ENCODE assay signal across 8 mouse cellular contexts in genomic region chr13:51793948-51794347, GRCm38 (mm10). TPM values are rescaled to one million over a fixed set of nuclear protein-coding genes. Genes with fewer than 3 reads are reported as not detected.
DNase-seq lines count a peak whose midpoint lies in the region; ATAC-seq and TF ChIP-seq lines count a peak whose summit lies in the region.

No protein-coding gene starts in this region.

- H3K27me3 ChIP-seq in heart, postnatal 0 days (ENCODE audit: control insufficient read depth, insufficient read depth, low read length): no peaks in the 10 kb centered on the region
- H3K27me3 ChIP-seq in heart, adult 2 months (ENCODE audit: control insufficient read depth, insufficient read depth, low read length): no peaks in the 10 kb centered on the region
- H3K27me3 ChIP-seq in embryonic facial prominence, embryonic 15.5 days: no peaks in the 10 kb centered on the region; the same call in 1 of the 2 replicates
- H3K27me3 ChIP-seq in hindbrain, postnatal 0 days (ENCODE audit: insufficient read depth, low read length): no peaks in the 10 kb centered on the region
- H3K27me3 ChIP-seq in midbrain, embryonic 14.5 days (ENCODE audit: control insufficient read depth, insufficient read depth, low read length): peaks cover 13% of the 10 kb centered on the region

- no peak for TF ChIP-seq POLR2A in heart, adult 2 months (IDR thresholded peaks at IDR 0.05; ENCODE audit: insufficient read depth, low read depth, low read length)

- no peak for DNase-seq in heart, postnatal 0 days (ENCODE audit: low spot score)
- no peak for DNase-seq in heart, adult 2 months
- DNase-seq in hindbrain, postnatal 0 days (ENCODE audit: low spot score): no peak
- no peak for DNase-seq in midbrain, embryonic 14.5 days
- DNase-seq in MN1 (ENCODE audit: low spot score): no peak
- no peak for DNase-seq in urinary bladder, postnatal 36 days (ENCODE audit: low spot score in 2 of 2)
- no peak for DNase-seq in kidney, postnatal 4 days

- 0 out of 2 replicates have a peak, but pooled peaks cover 5% of the 10 kb centered on the region for H3K4me1 ChIP-seq in heart, postnatal 0 days (ENCODE audit: control insufficient read depth, insufficient read depth)
- H3K4me1 ChIP-seq in heart, adult 2 months (ENCODE audit: control insufficient read depth, insufficient read depth, low read length): peaks cover 4% of the 10 kb centered on the region; the same call in 1 of the 2 replicates
- peaks cover 27% of the 10 kb centered on the region for H3K4me1 ChIP-seq in embryonic facial prominence, embryonic 15.5 days
- peaks cover 25% of the 10 kb centered on the region for H3K4me1 ChIP-seq in hindbrain, postnatal 0 days (ENCODE audit: insufficient read depth, low read length)
- peaks cover 8% of the 10 kb centered on the region for H3K4me1 ChIP-seq in midbrain, embryonic 14.5 days (ENCODE audit: control insufficient read depth, insufficient read depth, low read length)

- no peak overlapping the region for H3K27ac ChIP-seq in heart, postnatal 0 days (ENCODE audit: low read depth)
- no peak overlapping the region for H3K27ac ChIP-seq in heart, adult 2 months
- no peak overlapping the region for H3K27ac ChIP-seq in embryonic facial prominence, embryonic 15.5 days (replicated peaks)
- no peak overlapping the region for H3K27ac ChIP-seq in hindbrain, postnatal 0 days
- H3K27ac ChIP-seq in midbrain, embryonic 14.5 days (replicated peaks; ENCODE audit: low read depth, low read length): no peak overlapping the region

- ATAC-seq in heart, postnatal 0 days (ENCODE audit: insufficient read depth, low read depth): no peak
- ATAC-seq in embryonic facial prominence, embryonic 15.5 days (ENCODE audit: insufficient number of reproducible peaks, low FRiP score, low TSS enrichment, low read depth): no peak
- peak; percentile 6; the same call in 1 of the 2 replicates for ATAC-seq in hindbrain, postnatal 0 days
- no peak for ATAC-seq in midbrain, embryonic 14.5 days (ENCODE audit: low FRiP score, low TSS enrichment)

- TF ChIP-seq EP300 in heart, postnatal 0 days (IDR thresholded peaks at IDR 0.05; ENCODE audit: low read depth): no peak
- TF ChIP-seq EP300 in heart, adult 2 months (IDR thresholded peaks at IDR 0.05; ENCODE audit: insufficient read depth, low read depth, low read length): no peak

- no peaks in the 10 kb centered on the region for H3K9me3 ChIP-seq in heart, postnatal 0 days (replicated peaks; ENCODE audit: control insufficient read depth, low read length)
- H3K9me3 ChIP-seq in embryonic facial prominence, embryonic 15.5 days (replicated peaks): no peaks in the 10 kb centered on the region
- no peaks in the 10 kb centered on the region for H3K9me3 ChIP-seq in hindbrain, postnatal 0 days (ENCODE audit: low read length)
- H3K9me3 ChIP-seq in midbrain, embryonic 14.5 days (ENCODE audit: control insufficient read depth, low read length): no peaks in the 10 kb centered on the region

- peak overlapping the region; percentile 83; the same call in 1 of the 2 replicates for H3K4me3 ChIP-seq in heart, postnatal 0 days (ENCODE audit: low read depth, low read length)
- H3K4me3 ChIP-seq in heart, adult 2 months: no peak overlapping the region
- peak overlapping the region; percentile 83 for H3K4me3 ChIP-seq in embryonic facial prominence, embryonic 15.5 days (replicated peaks)
- peak overlapping the region; percentile 80 for H3K4me3 ChIP-seq in hindbrain, postnatal 0 days (ENCODE audit: low read length)
- H3K4me3 ChIP-seq in midbrain, embryonic 14.5 days (replicated peaks; ENCODE audit: low read depth, low read length): peak overlapping the region; percentile 78

- peak overlapping the region; percentile 96; the same call in 1 of the 2 replicates for H3K4me2 ChIP-seq in heart, postnatal 0 days (ENCODE audit: low read depth, low read length)
- H3K4me2 ChIP-seq in embryonic facial prominence, embryonic 15.5 days (replicated peaks): peak overlapping the region; percentile 90
- H3K4me2 ChIP-seq in hindbrain, postnatal 0 days (ENCODE audit: low read depth, low read length): peak overlapping the region; percentile 80
- peak overlapping the region; percentile 96 for H3K4me2 ChIP-seq in midbrain, embryonic 14.5 days (ENCODE audit: low read length)

- H3K9ac ChIP-seq in heart, postnatal 0 days (replicated peaks; ENCODE audit: low read depth, low read length): no peak overlapping the region
- H3K9ac ChIP-seq in heart, adult 2 months (ENCODE audit: low read depth, low read length): no peak overlapping the region
- no peak overlapping the region for H3K9ac ChIP-seq in embryonic facial prominence, embryonic 15.5 days
- H3K9ac ChIP-seq in hindbrain, postnatal 0 days (replicated peaks; ENCODE audit: low read length): no peak overlapping the region
- no peak overlapping the region; the same call in 1 of the 2 replicates for H3K9ac ChIP-seq in midbrain, embryonic 14.5 days (replicated peaks; ENCODE audit: low read length)

- no peaks in the 10 kb centered on the region for H3K36me3 ChIP-seq in heart, postnatal 0 days (replicated peaks; ENCODE audit: control insufficient read depth, insufficient read depth, low read length)
- no peaks in the 10 kb centered on the region for H3K36me3 ChIP-seq in heart, adult 2 months (ENCODE audit: control insufficient read depth, insufficient read depth, low read length)
- H3K36me3 ChIP-seq in embryonic facial prominence, embryonic 15.5 days: no peaks in the 10 kb centered on the region
- no peaks in the 10 kb centered on the region for H3K36me3 ChIP-seq in hindbrain, postnatal 0 days (ENCODE audit: insufficient read depth, low read length)
- no peaks in the 10 kb centered on the region for H3K36me3 ChIP-seq in midbrain, embryonic 14.5 days (ENCODE audit: control insufficient read depth, insufficient read depth, low read length)

- intact Hi-C loops in heart, adult 2 months (cut with DNase I): no loop called here

- TF ChIP-seq CTCF in heart, postnatal 0 days (IDR thresholded peaks at IDR 0.05; ENCODE audit: low read depth): no peak
- no peak for TF ChIP-seq CTCF in heart, adult 2 months (IDR thresholded peaks at IDR 0.05)
- TF ChIP-seq CTCF in hindbrain, postnatal 0 days (IDR thresholded peaks at IDR 0.05; ENCODE audit: low read depth): no peak

- WGBS in heart, postnatal 0 days: 59% methylated on average over 5 of the region's 7 CpGs
- WGBS in heart, adult 2 months: 65% methylated on average over 5 of the region's 7 CpGs
- WGBS in embryonic facial prominence, embryonic 15.5 days: 46% methylated on average over 5 of the region's 7 CpGs
- WGBS in hindbrain, postnatal 0 days: 38% methylated on average over 6 of the region's 7 CpGs
- WGBS in midbrain, embryonic 14.5 days: 30% methylated on average over 6 of the region's 7 CpGs

- no peaks in the 10 kb centered on the region for H3K79me2 ChIP-seq in heart, adult 2 months (replicated peaks; ENCODE audit: control insufficient read depth, insufficient read depth, low read length)

RNA-seq across cellular contexts. Expression of gene Sema4d, which starts 0.4 kb away (rescaled TPM):
- total RNA-seq in heart, postnatal 0 days (2014; rRNA removed; ENCODE audit: low replicate concordance): 11.6 and 12.6 TPM in 2 replicates
- polyA plus RNA-seq in heart, postnatal 0 days (2015; fragmentation: Nextera tagmentation; extraction: Ambion mirVana): 16.7 and 18.2 TPM in 2 replicates
- 10 to 100 TPM; 52.2 to 67.6 TPM for total RNA-seq in heart, adult 2 months (2021)
- 51.7 and 52.2 TPM in 2 replicates for polyA plus RNA-seq in heart, adult 2 months (2012; rRNA removed)
- 9.4 and 11.1 TPM in 2 replicates for polyA plus RNA-seq in embryonic facial prominence, embryonic 15.5 days (2015; fragmentation: Nextera tagmentation; extraction: Ambion mirVana)
- 19.7 and 33.1 TPM in 2 replicates for total RNA-seq in hindbrain, postnatal 0 days (2014; rRNA removed)
- 13.7 and 15.0 TPM in 2 replicates for polyA plus RNA-seq in hindbrain, postnatal 0 days (2015; fragmentation: Nextera tagmentation; extraction: Ambion mirVana)
- polyA plus RNA-seq in midbrain, embryonic 14.5 days (2014; fragmentation: Nextera tagmentation; extraction: Ambion mirVana): 11.5 and 13.3 TPM in 2 replicates

RNA-seq across cellular contexts. Expression of gene Gadd45g, which starts 52.5 kb away (rescaled TPM):
- total RNA-seq in heart, postnatal 0 days (2014; rRNA removed; ENCODE audit: low replicate concordance): 18.7 and 30.4 TPM in 2 replicates
- polyA plus RNA-seq in heart, postnatal 0 days (2015; fragmentation: Nextera tagmentation; extraction: Ambion mirVana): 33.2 and 46.6 TPM in 2 replicates
- total RNA-seq in heart, adult 2 months (2021): 10 to 100 TPM in 1 of 2 experiments, 1 to 10 TPM in 1; 8.2 to 19.0 TPM
- polyA plus RNA-seq in heart, adult 2 months (2012; rRNA removed): 19.7 and 24.3 TPM in 2 replicates
- 79.3 and 88.7 TPM in 2 replicates for polyA plus RNA-seq in embryonic facial prominence, embryonic 15.5 days (2015; fragmentation: Nextera tagmentation; extraction: Ambion mirVana)
- total RNA-seq in hindbrain, postnatal 0 days (2014; rRNA removed): 18.3 and 19.0 TPM in 2 replicates
- 38.6 and 43.3 TPM in 2 replicates for polyA plus RNA-seq in hindbrain, postnatal 0 days (2015; fragmentation: Nextera tagmentation; extraction: Ambion mirVana)
- 58.7 and 85.9 TPM in 2 replicates for polyA plus RNA-seq in midbrain, embryonic 14.5 days (2014; fragmentation: Nextera tagmentation; extraction: Ambion mirVana)
